Mouse (Mus musculus) cerebellum, postnatal 4 days (tissue): Measurements from ENCODE around the gene Igfbp5.

Experiments used
- DNase-seq, 2 experiments: peaks; one replicate each; pipeline ENCODE4 v3.0.0; 2022; ENCODE audit warnings: low spot score in 2 of 2, mixed read lengths in 1 of 2

Gene Igfbp5

GRCm38 (mm10) chr1:72869275-72869674 is 5.4 kb downstream of the Igfbp5 start:
- DNase-seq, result no peak

- no peak for DNase-seq
Observed at GRCm38 (mm10) chr1:72868429-72869215, 6.1 kb downstream of the Igfbp5 start.

GRCm38 (mm10) chr1:72867346-72867745 is 7.3 kb downstream of the Igfbp5 start:
- DNase-seq, result no peak

GRCm38 (mm10) chr1:72866417-72866816 is 8.3 kb downstream of the Igfbp5 start:
- DNase-seq, result no peak

- DNase-seq, result peak; percentile 80 to 84
Observed at GRCm38 (mm10) chr1:72865900-72866299, 8.8 kb downstream of the Igfbp5 start.

- no peak for DNase-seq
Observed at GRCm38 (mm10) chr1:72864272-72864671, 10.4 kb downstream of the Igfbp5 start.

- no peak for DNase-seq
Observed at GRCm38 (mm10) chr1:72863692-72864091, 11.0 kb downstream of the Igfbp5 start.

GRCm38 (mm10) chr1:72862248-72862647 is 12.4 kb downstream of the Igfbp5 start:
- DNase-seq, result no peak

GRCm38 (mm10) chr1:72861702-72862101 is 13.0 kb downstream of the Igfbp5 start:
- no peak for DNase-seq

- DNase-seq, result no peak
Observed at GRCm38 (mm10) chr1:72860502-72860901, 14.2 kb downstream of the Igfbp5 start.

- no peak for DNase-seq
Observed at GRCm38 (mm10) chr1:72859963-72860362, 14.7 kb downstream of the Igfbp5 start.

GRCm38 (mm10) chr1:72858874-72859273 is 15.8 kb downstream of the Igfbp5 start:
- peak in 1 of 2 experiments; percentile 64 for DNase-seq

- no peak for DNase-seq
Observed at GRCm38 (mm10) chr1:72858286-72858685, 16.4 kb downstream of the Igfbp5 start.

GRCm38 (mm10) chr1:72857631-72858030 is 17.1 kb downstream of the Igfbp5 start:
- DNase-seq, result no peak

- DNase-seq, result no peak
Observed at GRCm38 (mm10) chr1:72857142-72857541, 17.5 kb downstream of the Igfbp5 start.

GRCm38 (mm10) chr1:72856209-72856909 is 18.3 kb downstream of the Igfbp5 start:
- DNase-seq, result no peak

GRCm38 (mm10) chr1:72855729-72856128 is 19.0 kb downstream of the Igfbp5 start:
- DNase-seq, result no peak

GRCm38 (mm10) chr1:72854337-72855237 is 20.1 kb downstream of the Igfbp5 start:
- peak in 1 of 2 experiments; percentile 59 for DNase-seq

GRCm38 (mm10) chr1:72853759-72854158 is 20.9 kb downstream of the Igfbp5 start:
- no peak for DNase-seq

GRCm38 (mm10) chr1:72849037-72849436 is 25.6 kb downstream of the Igfbp5 start:
- no peak for DNase-seq

GRCm38 (mm10) chr1:72847849-72848380 is 26.8 kb downstream of the Igfbp5 start:
- no peak for DNase-seq

- no peak for DNase-seq
Observed at GRCm38 (mm10) chr1:72844675-72845074, 30.0 kb downstream of the Igfbp5 start.
